Mouse (Mus musculus) frontal cortex, adult (tissue): Measurements from ENCODE around the gene Lin7b.
A peak's percentile ranks its signal among the peaks of the same experiment; 100 is the strongest.

Experiments
- ATAC-seq: cut with Nextera tagmentation; 2 replicates; pipeline ENCODE4 v1.9.2; 2017; ENCODE audit warnings: mild to moderate bottlenecking, moderate library complexity, mixed read lengths; ENCODE audit not compliant: low TSS enrichment

The Lin7b gene

GRCm38 (mm10) chr7:45353041-45353440 lies 17.3 kb downstream of the Lin7b start:
- ATAC-seq: no peak

- ATAC-seq: no peak
Observed at GRCm38 (mm10) chr7:45346905-45347304, 23.5 kb downstream of the Lin7b start.

DNA sequence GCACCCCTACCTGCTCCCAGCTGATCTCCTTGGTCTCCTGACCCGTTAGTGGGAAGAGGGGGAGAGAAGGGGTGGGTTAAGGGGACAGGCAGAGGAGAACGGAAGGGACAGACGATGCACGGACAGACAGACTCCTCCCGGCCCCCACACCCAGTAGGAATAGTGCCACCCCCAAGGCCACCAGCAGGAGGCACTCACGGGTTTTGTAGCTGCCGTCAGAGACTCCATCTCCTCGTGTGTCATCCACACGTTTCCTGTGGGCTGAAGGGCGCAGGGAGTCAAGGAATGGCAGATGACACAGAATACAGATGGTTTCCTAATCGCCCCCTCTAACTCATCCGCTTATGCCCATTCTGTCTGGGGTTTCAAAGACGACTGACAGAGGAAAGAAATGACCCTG lies 26.8 kb downstream of the Lin7b start:
- ATAC-seq: no peak

- ATAC-seq: no peak
Observed at GRCm38 (mm10) chr7:45342081-45342480, 28.3 kb downstream of the Lin7b start.

DNA sequence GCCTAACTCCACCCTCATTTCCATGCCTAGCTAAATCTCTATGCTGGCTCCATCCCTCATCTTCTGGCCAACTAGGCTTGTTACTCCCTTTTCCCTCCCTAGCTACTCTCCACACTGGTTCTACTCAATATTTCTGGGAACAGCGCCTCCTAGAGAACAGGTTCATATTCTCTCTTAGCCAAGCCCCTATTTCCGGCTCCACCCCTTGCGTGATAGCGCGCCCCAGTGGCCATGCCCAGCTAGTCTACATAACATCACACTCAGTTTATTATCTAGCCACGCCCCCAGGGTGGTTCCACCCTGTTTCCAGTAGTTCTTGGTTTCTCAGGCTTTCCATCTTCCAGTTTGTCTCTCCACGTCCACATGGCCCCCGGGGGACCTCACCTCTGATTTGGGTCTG lies 29.1 kb downstream of the Lin7b start:
- ATAC-seq: peak; percentile 73

GRCm38 (mm10) chr7:45340669-45341068 lies 29.7 kb downstream of the Lin7b start:
- no peak for ATAC-seq

DNA sequence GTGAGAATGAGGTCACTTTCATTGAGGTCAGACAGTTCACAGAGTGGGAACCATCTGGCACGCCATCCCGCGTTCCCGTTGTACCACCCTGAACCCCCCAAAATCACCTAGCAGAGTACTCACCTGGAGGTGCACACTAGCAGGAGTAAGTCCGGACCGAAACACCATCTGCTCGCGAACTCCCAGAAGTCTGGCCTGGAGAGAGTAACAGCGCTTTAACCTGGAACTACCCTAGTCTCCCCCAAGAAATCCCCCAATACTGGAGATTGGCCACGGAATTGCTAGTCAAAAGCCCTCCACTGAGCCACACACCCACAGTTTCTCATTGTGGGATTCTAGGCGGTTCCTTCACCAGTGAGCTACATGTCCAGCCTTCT lies 30.3 kb downstream of the Lin7b start:
- ATAC-seq: no peak

DNA sequence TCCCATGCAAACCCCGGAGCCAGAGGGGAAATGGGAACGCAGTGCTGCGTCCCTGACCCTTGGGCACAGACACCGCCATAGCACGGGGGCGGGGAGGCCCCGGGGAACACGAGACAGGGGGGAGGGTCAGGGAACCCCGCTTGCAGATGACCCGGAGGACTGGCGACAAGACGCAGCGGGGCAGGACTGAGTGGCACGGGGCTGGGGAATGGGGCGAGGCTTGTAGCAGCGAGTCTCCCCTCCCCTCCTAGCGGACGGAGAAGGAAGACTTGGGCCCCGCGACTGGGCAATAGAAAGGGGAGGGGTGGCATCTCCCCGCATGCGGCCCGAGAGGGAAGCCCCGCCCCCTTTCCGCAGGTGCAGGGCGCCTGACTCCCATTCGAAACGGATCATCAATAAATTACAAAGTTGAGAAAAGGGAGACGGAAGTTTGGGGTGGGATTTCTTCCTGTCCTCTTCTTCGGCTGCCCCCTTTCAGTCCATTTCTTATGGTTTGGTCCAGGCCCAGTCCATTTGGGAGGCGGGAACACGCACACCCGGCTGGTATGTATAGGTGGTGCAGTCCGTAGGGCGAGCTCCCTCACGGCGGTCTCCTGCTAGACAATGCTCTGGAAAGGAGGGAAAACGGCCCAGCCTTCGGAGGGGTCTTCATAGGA lies 30.8 kb downstream of the Lin7b start:
- ATAC-seq: no peak

DNA sequence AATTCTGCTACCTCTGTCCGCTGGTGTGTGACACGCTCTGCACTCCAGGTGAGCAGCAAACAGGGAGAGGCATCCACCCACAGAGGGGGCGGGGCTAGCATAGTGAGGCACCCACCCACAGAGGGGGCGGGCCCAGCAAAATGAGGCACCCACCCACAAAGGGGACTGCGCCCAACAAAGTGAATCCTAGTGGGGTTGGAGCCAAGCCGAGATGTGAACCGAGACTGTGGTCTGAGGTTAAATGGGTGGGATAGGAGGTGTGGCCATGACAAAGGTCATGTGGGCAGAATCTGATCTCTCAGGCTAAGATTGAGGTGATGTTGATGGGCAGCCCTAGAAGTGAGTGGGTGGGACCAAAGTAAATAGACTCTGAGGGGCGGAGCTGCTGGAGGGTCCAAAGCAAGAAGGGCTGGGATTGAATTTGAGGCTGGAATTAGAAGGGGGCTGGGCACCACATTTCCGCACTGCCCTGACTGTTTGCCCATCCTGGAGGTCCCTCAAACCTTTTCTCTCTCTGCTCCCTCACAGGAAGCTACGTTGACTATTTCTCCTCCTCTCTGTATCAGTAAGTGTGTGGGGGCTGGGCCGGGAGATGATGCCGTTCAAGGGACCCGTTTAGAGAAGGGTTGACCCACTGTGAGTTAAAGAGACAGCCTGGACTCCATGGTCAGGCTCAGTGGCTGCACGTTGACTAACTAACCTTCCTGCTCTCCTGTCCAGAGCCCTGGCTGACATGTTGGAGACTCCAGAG lies 32.0 kb downstream of the Lin7b start:
- no peak for ATAC-seq

GRCm38 (mm10) chr7:45337469-45337868 lies 32.9 kb downstream of the Lin7b start:
- ATAC-seq: no peak

DNA sequence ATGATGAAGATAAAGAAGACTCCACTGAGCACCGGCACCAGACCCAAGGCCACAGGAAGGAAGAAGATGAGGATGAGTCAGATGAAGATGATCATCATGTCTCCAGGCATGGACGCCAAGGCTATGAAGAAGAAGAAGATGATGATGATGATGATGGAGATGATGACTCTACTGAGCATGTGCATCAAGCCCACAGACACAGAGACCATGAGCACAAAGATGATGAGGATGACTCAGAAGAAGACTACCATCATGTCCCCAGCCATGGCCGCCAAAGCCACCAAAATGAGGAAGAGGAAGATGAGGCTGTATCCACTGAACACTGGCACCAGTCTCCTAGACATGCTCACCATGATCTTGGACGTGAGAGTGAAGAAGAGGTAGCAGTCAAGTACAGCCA lies 34.1 kb downstream of the Lin7b start:
- no peak for ATAC-seq

GRCm38 (mm10) chr7:45335056-45335455 lies 35.3 kb downstream of the Lin7b start, which contains the start of gene Hrc:
Gene Hrc (plus strand): TSS chr7:45335290.
- ATAC-seq: no peak

- ATAC-seq: no peak
Observed at GRCm38 (mm10) chr7:45334605-45335004, 35.8 kb downstream of the Lin7b start.

- peak; percentile 45; the same call in 1 of the 2 replicates for ATAC-seq
Observed at GRCm38 (mm10) chr7:45333431-45333982, 36.9 kb downstream of the Lin7b start, which contains the start of gene Trpm4. Gene Trpm4 (minus strand): TSS chr7:45333780.

DNA sequence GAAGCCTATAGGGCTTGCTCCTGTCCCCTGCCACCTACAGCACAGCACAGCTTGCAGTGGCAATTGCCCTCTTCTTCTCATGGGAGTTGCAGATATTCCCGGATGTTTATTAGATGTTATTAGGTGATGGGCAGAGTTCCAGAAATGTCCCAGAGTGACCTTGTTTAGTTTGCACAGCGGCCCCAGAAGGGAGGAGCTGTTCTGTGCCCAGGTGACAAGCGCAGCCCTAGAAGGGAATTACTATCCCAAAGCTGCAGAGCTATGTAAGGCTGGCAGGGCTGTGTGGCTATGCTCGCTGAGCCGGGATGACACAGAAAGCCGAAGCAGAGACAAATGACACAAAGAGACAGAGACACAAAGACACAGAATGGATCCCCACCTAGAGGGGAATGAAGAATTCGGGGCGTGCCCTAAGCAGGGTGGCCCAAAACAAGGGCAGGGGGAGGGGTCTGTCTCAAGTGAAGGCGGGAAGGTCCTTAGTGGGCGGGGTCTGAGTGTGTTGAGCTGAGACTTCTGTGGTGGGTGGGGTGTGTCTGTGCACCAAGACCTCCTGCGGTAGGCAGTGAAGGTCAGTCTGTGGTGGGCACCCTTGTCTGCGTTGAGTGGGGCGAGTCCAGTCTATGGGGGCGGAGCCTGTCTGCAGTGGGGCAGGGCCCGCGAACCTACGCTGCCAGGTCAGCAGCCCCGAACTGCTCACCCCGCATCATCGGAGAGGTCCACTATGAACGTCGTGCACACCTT lies 37.5 kb downstream of the Lin7b start:
- peak; percentile 21; the same call in 1 of the 2 replicates for ATAC-seq

DNA sequence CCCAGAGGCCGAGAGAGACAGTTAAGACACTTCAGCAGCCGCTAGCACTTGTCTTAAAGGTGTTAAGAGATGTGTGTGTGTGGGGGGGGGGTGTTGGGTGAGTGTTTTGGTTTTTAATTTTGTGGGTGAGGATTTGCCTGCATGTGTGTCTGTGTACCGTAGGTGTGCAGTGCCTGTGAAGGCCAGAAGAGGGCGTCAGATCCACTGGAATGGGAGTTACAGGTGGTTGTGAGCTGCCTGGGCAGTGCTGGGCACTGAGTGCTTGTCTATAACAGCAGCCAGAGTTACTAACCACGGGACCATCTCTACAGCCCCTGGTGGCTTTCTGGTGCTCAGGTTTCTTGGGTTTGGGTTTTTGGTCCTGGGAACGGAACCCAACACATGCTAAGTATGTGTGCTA lies 38.9 kb downstream of the Lin7b start:
- ATAC-seq: no peak

DNA sequence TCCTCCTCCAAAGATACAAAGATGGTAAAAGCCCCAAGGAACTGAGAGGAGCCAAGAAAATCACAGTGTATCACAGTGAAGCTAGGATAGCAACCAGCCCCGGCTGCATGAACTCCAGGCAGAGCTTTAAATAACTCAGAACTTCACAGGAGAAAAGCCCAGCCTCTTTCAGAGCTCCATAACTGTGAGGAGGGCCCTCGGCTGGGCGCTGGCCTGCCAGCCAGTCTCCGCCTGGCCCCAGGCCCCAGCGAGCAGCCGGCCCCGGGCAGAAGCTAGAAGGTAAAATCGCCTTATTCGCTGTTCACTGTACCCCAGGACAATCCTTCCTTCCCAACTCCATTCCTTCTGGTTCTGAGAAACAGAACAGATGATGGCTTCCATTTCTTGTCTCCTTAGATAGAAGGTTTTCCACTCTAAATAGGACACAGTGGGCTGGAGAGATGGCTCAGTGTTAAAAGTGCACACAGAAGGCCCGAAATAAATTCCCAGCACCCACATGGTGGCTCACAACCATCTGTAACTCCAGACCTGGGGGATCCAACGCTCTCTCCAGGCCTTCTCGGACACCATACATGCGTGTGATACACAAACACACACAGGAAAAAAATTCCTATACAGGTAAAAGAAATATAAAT lies 41.4 kb downstream of the Lin7b start:
- peak; percentile 38; the same call in 1 of the 2 replicates for ATAC-seq

GRCm38 (mm10) chr7:45325800-45326199 lies 44.6 kb downstream of the Lin7b start:
- no peak for ATAC-seq

DNA sequence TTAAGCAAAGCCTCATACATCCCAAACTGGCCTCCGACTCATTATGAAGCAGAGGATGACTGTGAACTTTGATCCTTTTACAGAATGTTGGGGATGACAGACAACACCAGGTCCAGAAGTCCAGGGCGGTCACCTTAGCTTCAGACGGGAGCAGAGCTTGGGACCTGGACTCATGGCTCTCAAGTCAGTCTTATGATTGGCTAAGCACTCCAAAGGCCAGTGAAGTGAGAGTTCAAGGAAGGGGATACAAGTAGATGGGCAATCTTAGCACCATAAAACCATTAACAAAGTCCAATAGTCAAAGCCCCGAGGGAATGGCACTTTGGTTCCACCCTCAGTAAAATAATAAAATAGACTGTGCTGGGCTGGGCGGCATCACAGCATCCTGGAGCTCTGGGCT lies 47.3 kb downstream of the Lin7b start:
- ATAC-seq: no peak

- ATAC-seq: no peak
Observed at GRCm38 (mm10) chr7:45322245-45322644, 48.1 kb downstream of the Lin7b start.
